Mouse (Mus musculus) liver, embryonic 11.5 days (tissue): Measurements from ENCODE around the gene Slc39a1. TPM values are rescaled to one million over a fixed set of nuclear protein-coding genes. Genes with fewer than 3 reads are reported as not detected.

ENCODE experiments used
- ATAC-seq: fragments of 200-750 bp; cut with Nextera tagmentation; replicated peaks from 2 replicates; pipeline ENCODE4 v1.8.0; 2017; ENCODE audit warnings: moderate number of reproducible peaks, mild to moderate bottlenecking, moderate TSS enrichment, moderate library complexity; ENCODE audit not compliant: low FRiP score
- DNase-seq: peaks from one replicate; pipeline ENCODE4 v3.0.0-alpha.2; 2017; ENCODE audit warnings: low spot score
- H3K27ac ChIP-seq: fragments of 300-500 bp; sonication (generic); 2 replicates; pipeline ENCODE4 v1.5.1; 2014; ENCODE audit warnings: mild to moderate bottlenecking, low read depth, low read length, control low read depth
- H3K27me3 ChIP-seq: fragments of 300-500 bp; sonication (generic); replicated peaks from 2 replicates; pipeline ENCODE4 v1.6.1; 2014; ENCODE audit warnings: low read length, mixed read lengths; ENCODE audit not compliant: control insufficient read depth, insufficient read depth
- H3K36me3 ChIP-seq: fragments of 300-500 bp; sonication (generic); 2 replicates; pipeline ENCODE4 v1.6.1; 2014; ENCODE audit warnings: mild to moderate bottlenecking, low read length, moderate library complexity, mixed read lengths; ENCODE audit not compliant: control insufficient read depth, insufficient read depth
- H3K4me1 ChIP-seq: fragments of 300-500 bp; sonication (generic); replicated peaks from 2 replicates; pipeline ENCODE4 v1.6.1; 2014; ENCODE audit warnings: low read length, mixed read lengths; ENCODE audit not compliant: control insufficient read depth, insufficient read depth
- H3K4me2 ChIP-seq: fragments of 300-500 bp; sonication (generic); 2 replicates; pipeline ENCODE4 v1.6.1; 2014; ENCODE audit warnings: mild to moderate bottlenecking, control low read depth, moderate library complexity
- H3K4me3 ChIP-seq: fragments of 300-500 bp; sonication (generic); 2 replicates; pipeline ENCODE4 v1.5.1; 2014; ENCODE audit warnings: low read depth, low read length, control low read depth
- H3K9ac ChIP-seq: fragments of 300-500 bp; sonication (generic); 2 replicates; pipeline ENCODE4 v1.6.1; 2014; ENCODE audit warnings: low read depth, low read length, control low read depth
- H3K9me3 ChIP-seq: fragments of 300-500 bp; sonication (generic); 2 replicates; pipeline ENCODE4 v1.6.1; 2016; ENCODE audit warnings: low read length, inconsistent platforms, mixed read lengths; ENCODE audit not compliant: control insufficient read depth
- WGBS: fragments of 180-500 bp; shearing (Covaris S2); extraction: QIAGEN DNeasy Blood & Tissue Kit; methylation state at CpG from one replicate; pipeline ENCODE4 v1.1.7; 2014; 5-methylcytosine and 5-hydroxymethylcytosine counted together
- microRNA-seq: library from miRNA; unstranded; fragments of <30 nt; microRNA quantifications from one replicate; pipeline ENCODE4, GENCODE M21; 2017; ENCODE audit warnings: borderline number of aligned reads
- polyA plus RNA-seq: library from polyadenylated mRNA; unstranded; fragments of >200 nt; fragmentation: Nextera tagmentation; extraction: Ambion mirVana; gene quantifications from 2 replicates; pipeline ENCODE4 v1.2.1, GENCODE M21; 2014

The Slc39a1 gene
- polyA plus RNA-seq, 1 experiment from 2014 or later: 57.5 TPM

DNA sequence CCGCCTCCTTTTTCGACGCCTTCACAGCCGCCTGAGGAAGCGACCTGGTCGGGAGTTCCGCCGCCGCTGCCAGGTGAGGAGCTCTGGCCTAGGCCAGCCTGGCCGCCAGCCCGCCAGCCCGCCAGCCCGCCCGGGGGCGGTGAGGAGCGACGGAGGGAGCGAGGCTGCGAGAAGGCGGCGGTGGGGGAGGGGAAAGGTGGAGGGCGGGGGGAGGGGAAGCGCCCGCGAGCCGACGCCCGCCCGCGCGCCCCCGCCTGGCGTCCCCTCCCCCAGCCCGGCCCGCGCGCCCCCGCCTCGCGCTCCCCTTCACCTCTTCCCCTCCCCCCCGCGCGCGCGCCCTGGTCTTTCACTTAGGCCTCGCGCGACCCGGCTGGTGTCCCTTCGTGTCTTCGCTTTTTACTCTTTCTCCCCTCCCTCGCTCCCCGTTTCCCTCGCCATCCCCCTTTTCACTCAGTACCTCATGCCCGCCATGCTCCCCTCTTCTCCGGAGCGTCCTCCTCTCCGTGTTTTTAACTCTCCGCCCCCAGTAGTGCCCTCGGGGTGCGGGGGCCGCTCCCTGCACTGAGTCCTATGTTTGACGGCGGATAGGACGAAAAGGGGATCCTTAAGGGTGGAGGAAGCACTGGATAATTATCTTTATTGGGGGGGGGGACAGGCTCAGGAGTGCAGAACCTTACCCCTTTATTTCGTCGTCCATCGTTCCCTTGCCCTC, 45.5 kb downstream of the Slc39a1 start:
- peak overlapping the region; percentile 96 for H3K4me2 ChIP-seq
- under 1% methylated on average over 33 of the region's 68 CpGs for WGBS

DNA sequence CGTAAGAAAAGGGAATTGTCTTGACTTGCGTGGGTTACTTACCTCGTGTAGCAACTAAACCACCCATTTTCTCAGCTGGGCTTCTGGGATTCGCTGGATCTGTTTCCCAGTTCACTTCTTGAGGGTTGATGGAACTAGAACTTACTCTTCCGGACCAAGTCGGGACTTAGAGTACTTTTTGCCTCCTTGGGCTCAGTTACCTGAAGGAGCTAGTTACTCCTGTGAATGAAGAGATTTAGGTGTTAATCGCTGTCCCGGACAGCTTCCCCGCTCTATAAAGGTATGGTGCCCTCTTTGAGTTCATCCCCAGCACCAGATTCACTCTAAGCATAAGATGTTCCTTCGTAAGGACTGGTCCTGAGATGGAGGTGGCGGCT, 46.1 kb downstream of the Slc39a1 start:
- no peaks in the 10 kb centered on the region for H3K36me3 ChIP-seq
- no peak for ATAC-seq
- H3K9me3 ChIP-seq: no peaks in the 10 kb centered on the region
- no peak for DNase-seq
- peak overlapping the region; percentile 89 for H3K27ac ChIP-seq
- peak overlapping the region; percentile 84 for H3K4me3 ChIP-seq
- 4% methylated on average over 11 of the region's 11 CpGs for WGBS
- peaks cover 13% of the 10 kb centered on the region for H3K4me1 ChIP-seq
- no peaks in the 10 kb centered on the region for H3K27me3 ChIP-seq
- peak overlapping the region; percentile 96 for H3K4me2 ChIP-seq
- peak overlapping the region; percentile 83 for H3K9ac ChIP-seq

More for the DNA sequence above, 45.5 kb downstream of the Slc39a1 start:
- Histone ChIP-seq H3K27me3 (no peaks in the 10 kb centered on the region), H3K27ac (peak overlapping the region; percentile 89), H3K4me3 (peak overlapping the region; percentile 84), H3K4me1 (peaks cover 13% of the 10 kb centered on the region), H3K9ac (peak overlapping the region; percentile 83), H3K36me3 (no peaks in the 10 kb centered on the region), H3K9me3 (no peaks in the 10 kb centered on the region)
- ATAC-seq: peak; percentile 35
- peak; percentile 85 for DNase-seq

DNA sequence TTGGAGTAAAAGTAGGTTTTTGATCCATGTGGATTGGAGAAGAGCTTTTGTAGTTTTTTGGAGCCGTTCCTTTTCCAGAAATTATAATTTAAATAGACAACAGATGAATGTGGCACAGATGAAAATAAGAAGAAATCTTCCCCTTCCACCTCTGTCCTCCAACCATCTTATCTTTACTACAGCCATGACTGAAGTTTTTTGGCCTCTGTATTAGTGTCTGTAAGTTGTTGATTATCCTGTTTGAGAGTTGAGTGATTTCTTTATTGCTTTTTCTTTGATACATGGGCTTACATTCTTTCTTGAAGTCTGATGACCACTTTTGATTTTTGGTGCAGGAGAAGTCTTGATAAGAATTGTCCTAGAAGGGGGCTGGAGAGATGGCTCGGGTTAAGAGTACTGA, 46.7 kb downstream of the Slc39a1 start:
- Histone ChIP-seq H3K27ac (peak overlapping the region; percentile 89; the same call in 1 of the 2 replicates), H3K4me2 (peak overlapping the region; percentile 96), H3K4me3 (peak overlapping the region; percentile 84), H3K9ac (peak overlapping the region; percentile 83), H3K36me3 (no peaks in the 10 kb centered on the region), H3K4me1 (peaks cover 13% of the 10 kb centered on the region), H3K9me3 (no peaks in the 10 kb centered on the region), H3K27me3 (no peaks in the 10 kb centered on the region)
- no peak for DNase-seq
- no peak for ATAC-seq
- WGBS: 53% methylated on average over 2 of the region's 2 CpGs

Small RNA genes lying within 50 kb of the gene (microRNA-seq; reads per million reads assigned to microRNA genes)
- not detected for gene Mir7012

Other genes with a start within 250 kb of the Slc39a1 start
- gene Hax1, start 249.4 kb upstream of the Slc39a1 start, polyA plus RNA-seq: 187 TPM in 2 replicates
- 159 and 173 TPM in 2 replicates for gene 4933434E20Rik, start 196.5 kb upstream of the Slc39a1 start, polyA plus RNA-seq
- gene Ubap2l, start 195.5 kb upstream of the Slc39a1 start, polyA plus RNA-seq: 220 and 229 TPM in 2 replicates
- 443 and 461 TPM in 2 replicates for gene Tpm3, start 175.5 kb upstream of the Slc39a1 start, polyA plus RNA-seq
- 0.34 and 0.49 TPM in 2 replicates for gene Nup210l, start 144.0 kb upstream of the Slc39a1 start, polyA plus RNA-seq
- gene Rps27, start 34.5 kb upstream of the Slc39a1 start, polyA plus RNA-seq: 1,394 and 1,458 TPM in 2 replicates
- gene Rab13, start 34.5 kb upstream of the Slc39a1 start, polyA plus RNA-seq: 10.2 and 11.5 TPM in 2 replicates
- 97.8 and 100.0 TPM in 2 replicates for gene Jtb, start 16.6 kb upstream of the Slc39a1 start, polyA plus RNA-seq
- gene Creb3l4, start 4.7 kb upstream of the Slc39a1 start, polyA plus RNA-seq: 0.82 and 2.2 TPM in 2 replicates
- 12.5 and 14.8 TPM in 2 replicates for gene Crtc2, start 6.0 kb downstream of the Slc39a1 start, polyA plus RNA-seq
- gene Dennd4b, start 17.0 kb downstream of the Slc39a1 start, polyA plus RNA-seq: 4.9 and 7.5 TPM in 2 replicates
- gene Gatad2b, start 45.0 kb downstream of the Slc39a1 start, polyA plus RNA-seq: 7.9 and 8.2 TPM in 2 replicates
- gene Slc27a3, start 141.8 kb downstream of the Slc39a1 start, polyA plus RNA-seq: 6.4 and 6.7 TPM in 2 replicates
- gene Ints3, start 185.4 kb downstream of the Slc39a1 start, polyA plus RNA-seq: 34.0 and 35.2 TPM in 2 replicates
- gene Npr1, start 217.7 kb downstream of the Slc39a1 start, polyA plus RNA-seq: 8.0 and 9.2 TPM in 2 replicates
- gene Ilf2, start 228.0 kb downstream of the Slc39a1 start, polyA plus RNA-seq: 169 and 174 TPM in 2 replicates
- gene Snapin, start 242.9 kb downstream of the Slc39a1 start, polyA plus RNA-seq: 44.9 and 46.4 TPM in 2 replicates